Mouse (Mus musculus): ENCODE measurements around the gene Scaf4.

- TF ChIP-seq CTCF (IDR thresholded peaks at IDR 0.05; ENCODE audit: control insufficient read depth, insufficient read depth, insufficient replicate concordance, low read depth, low read length) (peak; percentile 41; the same call in 1 of the 2 replicates), POLR2A (IDR thresholded peaks at IDR 0.05; ENCODE audit: control insufficient read depth, low read depth, low read length) (no peak)
Measured at GRCm38 (mm10) chr16:90197337-90197973, 86.8 kb downstream of the Scaf4 start.
